Mouse (Mus musculus): Measurements from ENCODE around the gene Oas1c.
"Not testable (repeated sequence)": the region's sequence is repeated elsewhere in the genome, so short reads cannot be mapped to it uniquely, and the experiment has no call there.

The Oas1c gene

DNA sequence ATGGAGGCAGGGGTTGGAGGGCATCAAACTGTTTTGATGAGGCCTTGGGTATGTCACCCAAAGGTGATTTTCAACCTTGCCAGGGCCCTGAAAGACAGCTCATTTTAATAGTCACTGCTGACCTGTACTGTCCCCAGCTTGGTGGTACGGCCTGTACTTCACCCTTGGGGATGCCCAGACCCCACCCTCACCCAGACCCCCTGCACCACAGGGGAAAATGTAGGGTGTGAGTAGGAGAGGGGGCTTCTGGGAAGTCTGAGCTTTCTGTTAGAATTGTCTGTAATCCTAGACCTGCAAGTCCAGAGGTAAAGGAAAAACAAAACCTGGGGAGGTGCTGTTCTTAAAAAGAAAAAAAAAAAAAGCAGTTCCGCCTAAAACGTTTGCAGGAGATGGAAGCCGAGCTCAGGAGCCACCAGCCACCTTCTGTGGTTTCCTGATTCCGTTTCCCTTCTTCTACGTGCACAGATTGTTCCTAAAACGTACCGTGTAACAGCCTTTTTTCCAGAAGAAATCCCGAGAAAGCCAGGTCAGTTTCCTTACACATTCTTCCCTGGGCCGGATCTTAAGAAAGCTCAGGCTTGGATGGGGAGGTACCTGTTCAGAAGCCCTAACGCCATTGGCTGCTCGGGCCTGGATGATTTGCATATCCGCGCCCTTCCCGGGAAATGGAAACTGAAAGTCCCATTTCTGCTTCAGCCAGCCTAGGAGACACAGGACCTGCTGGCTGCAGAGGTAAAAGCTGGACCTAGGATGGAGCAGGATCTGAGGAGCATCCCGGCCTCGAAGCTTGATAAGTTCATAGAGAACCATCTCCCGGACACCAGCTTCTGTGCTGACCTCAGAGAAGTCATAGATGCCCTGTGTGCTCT is at the start of gene Oas1c:
Oas1c (minus strand) TSS at position 564 of the 869 bp plus-strand sequence.
- DNase-seq (ENCODE audit: extremely low read depth, low read depth, low spot score), result peak; percentile 43

DNA sequence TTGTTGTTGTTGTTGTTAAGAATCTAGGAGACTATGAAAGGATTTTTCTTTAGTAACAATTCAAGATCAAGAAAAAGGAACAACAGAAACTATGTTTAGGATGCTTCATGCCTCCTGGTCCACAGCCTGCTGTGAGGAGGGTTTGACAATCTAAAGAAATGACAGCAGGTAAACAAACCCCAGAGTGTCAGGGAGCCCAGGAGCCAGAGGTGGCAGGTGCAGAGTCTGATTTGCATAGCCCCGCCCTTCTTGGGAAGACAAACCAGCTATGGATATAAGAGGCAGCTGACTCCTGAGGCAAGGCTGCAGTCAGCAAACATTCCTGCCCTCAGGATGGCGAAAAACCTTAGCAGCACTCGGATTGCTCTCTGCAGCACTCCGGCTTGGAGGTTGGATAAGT is 48.8 kb upstream of the Oas1c start, which contains the start of gene Oas1h:
Oas1h (plus strand) TSS at position 301 of the 400 bp plus-strand sequence.
- no peak for DNase-seq (ENCODE audit: extremely low read depth, low read depth, low spot score)

DNA sequence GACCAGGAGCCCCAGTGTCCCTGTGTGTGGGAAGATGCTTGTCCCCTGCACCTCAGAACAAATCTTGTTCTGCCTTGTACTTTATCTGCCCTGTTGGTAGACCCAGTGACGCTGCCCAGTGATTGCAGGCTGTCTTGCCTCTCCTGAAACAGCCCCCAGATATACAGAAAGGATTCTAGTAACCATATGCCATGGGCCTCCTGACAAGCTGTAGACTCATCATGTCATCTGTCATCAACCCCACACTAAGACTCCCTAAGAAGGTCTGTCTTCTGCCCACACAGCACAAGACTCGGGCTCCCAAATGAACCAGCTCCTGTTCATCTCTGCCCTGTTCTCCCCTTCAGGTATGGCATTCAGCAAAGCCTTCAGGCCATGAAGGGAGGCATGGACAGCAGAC is 46.9 kb upstream of the Oas1c start:
- no peak for DNase-seq (ENCODE audit: extremely low read depth, low read depth, low spot score)

DNA sequence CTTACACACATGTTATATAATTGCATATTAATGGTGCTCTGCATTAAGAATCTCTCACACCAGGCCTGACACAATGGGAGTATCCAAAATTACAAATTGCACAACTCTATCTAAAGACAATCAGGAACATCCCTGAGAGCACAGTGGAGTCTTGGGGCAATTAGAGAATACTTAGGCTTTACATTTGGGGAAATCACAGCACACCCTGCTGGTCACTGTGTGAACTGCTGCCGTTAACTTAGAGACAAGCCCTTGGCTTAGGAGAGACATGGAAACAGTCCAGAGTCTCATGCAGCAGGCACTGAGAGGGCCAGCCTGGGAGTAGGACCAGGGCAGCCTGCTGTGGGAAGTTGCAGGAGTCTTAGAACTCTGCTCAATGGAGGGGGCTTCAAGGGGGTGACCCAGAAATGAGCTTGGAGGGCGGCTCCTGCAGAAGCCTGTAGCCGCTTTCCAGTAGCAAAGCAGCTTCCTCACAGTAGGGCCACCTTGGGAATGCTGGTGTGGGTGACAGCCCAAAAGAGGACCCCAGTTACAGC is 37.4 kb upstream of the Oas1c start:
- peak; percentile 63 for DNase-seq (ENCODE audit: extremely low read depth, low read depth, low spot score)

DNA sequence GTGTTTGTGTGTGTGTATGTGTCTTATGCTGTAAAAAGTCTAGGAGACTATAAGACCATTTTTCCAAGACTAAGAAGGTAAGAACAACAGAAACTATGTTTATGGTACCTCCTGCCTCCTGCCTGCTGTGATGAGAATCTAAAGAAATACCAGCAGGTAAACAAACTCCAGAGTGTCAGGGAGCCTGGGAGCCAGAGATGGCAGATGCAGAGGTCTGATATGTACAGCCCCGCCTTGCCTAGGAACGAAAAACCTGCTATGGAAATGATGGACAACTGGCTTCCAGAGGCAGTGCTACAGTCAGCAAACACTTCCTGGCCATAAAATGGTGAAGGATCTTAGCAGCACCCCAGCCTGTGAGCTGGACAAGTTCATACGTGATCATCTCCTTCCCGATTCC is 34.8 kb upstream of the Oas1c start, which contains the start of gene Oas1f:
Oas1f (plus strand) TSS at position 301 of the 400 bp plus-strand sequence.
- no peak for DNase-seq (ENCODE audit: extremely low read depth, low read depth, low spot score)

DNA sequence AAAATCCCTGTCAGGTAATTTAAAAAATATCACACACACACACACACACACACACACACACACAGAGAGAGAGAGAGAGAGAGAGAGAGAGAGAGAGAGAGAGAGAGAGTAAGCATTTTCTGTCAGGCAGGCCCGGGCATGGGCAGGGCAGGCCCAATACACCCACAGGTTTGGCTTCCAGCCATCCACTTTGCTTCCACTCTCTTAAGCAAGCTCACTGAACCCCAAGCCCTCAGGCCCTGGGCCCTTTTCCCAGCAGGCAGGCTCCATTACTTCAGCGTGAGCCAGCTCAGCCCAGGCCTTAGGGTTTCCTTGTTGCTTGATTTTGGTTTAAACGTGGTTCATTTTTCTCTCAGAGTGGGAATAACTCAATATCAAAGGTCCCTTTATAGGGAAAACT is 32.4 kb upstream of the Oas1c start:
- DNase-seq (ENCODE audit: extremely low read depth, low read depth, low spot score), result peak; percentile 97

DNA sequence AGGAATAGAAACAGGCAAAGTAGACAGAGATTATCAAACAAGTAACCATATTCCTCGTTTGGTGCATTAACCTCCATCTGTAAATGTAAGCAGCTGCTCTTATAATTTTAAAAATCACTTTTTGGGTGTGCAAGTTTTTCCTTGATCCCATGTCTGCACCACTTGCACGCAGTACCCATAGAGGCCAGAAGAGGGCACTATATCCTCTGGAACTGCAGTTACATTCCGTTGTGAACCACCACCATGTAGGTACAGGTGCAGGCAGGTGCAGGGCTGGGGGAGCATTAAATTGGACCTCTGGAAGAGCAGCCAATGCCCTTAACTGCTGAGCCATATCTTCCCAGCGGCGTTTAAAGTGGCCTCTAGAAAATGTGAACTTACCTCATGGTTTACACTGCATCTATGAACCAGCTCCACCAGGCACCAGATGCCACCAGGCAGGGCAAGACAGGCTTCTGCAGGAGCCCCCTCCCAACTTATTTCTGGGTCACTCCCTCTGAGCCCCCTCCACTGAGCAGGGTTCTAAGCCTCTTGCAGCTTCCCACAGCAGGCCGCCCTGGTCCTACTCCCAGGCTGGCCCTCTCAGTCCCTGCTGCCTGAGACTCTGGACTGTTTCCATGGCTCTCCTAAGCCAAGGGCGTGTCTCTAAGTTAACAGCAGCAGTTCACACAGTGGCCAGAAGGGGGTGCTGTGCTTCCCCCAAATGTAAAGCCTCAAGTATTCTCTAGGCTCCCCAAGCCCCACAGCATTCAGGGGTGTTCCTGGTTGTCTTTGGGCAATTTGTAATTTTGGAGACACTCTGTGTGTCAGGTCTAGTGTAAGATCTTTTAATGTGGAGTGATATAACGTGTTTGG is 24.6 kb upstream of the Oas1c start:
- DNase-seq (ENCODE audit: extremely low read depth, low read depth, low spot score), result no peak

DNA sequence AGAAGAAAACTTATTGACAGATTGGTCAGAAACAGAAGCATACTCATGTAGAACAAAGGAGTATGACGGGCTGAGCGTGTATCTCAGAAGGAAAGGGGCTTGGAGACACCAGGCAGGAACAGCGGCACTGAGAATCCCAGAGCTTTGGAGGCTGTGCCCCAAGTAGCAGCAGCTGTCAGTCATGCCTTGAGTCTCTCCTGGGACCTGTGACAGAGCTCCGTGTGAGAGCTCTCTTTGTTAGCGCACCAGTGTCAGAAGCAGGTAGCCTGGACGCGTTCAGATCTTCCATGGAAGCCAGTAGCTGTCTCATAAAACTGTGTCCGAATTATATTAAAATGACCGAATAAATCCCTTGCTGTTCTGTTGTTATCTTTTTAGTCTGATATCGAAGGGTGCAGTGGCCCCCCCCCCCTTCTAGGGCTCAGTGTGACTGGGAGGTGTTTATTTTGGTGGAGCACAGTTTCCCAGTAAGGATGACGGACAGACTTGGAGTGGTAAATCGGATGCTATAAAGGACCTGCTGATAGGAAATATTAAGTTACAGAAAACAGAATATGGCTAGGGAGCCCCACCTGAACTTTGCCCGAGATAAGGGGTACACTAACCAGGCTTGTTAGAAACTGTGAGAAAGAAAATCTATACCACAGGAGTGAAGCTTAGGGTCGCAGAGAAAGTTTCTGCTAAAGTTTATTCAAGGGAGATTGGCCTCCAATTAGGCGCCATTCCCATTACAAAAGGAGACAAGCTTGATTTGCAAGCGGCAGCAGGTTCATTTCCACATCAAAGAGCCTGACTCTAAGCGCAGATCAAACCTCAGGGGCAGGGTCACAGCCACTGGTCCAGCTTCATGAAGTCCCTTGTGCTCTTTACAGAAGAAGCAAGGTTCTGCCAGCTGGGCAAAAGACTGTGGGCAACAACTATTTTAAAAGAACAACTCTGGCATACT is 21.3 kb upstream of the Oas1c start:
- no peak for DNase-seq (ENCODE audit: extremely low read depth, low read depth, low spot score)

DNA sequence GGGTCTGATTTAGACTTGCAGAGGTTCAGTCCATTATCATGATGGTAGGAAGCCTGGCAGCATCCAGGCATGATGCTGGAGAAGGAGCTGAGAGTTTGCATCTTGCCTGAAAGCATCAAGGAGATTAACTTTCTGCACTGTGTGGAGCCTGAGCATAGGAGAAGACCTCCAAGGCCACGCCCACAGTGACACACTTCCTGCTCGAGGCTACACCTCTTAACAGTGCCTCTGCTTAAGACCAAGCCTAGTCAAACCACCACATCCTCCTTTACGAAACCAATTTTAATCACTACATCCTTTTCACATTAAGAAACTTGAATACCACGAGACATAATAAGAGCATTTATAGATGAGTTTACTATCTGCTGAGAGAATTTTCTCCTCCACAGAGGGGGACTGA is 18.7 kb upstream of the Oas1c start:
- no peak for DNase-seq (ENCODE audit: extremely low read depth, low read depth, low spot score)

DNA sequence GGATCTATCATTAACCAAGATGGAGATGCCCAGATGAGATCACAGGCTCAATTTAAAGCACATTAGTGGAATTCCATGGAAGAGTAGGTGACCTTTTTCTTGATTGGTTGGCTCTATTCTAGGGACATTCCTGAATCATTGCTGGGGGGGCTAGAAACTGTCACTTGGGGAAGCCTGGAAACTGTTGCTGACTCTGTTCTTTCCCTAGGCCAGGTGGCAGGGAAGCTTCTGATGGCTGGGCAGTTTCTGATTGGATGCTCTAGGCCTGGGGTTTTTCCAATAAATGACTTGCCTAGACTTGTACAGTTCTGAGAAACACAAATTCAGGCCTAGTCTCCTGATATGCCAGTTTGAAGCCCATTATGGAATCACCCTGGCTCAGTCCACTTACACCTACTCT is 6.7 kb upstream of the Oas1c start:
- DNase-seq (ENCODE audit: extremely low read depth, low read depth, low spot score), result no peak

DNA sequence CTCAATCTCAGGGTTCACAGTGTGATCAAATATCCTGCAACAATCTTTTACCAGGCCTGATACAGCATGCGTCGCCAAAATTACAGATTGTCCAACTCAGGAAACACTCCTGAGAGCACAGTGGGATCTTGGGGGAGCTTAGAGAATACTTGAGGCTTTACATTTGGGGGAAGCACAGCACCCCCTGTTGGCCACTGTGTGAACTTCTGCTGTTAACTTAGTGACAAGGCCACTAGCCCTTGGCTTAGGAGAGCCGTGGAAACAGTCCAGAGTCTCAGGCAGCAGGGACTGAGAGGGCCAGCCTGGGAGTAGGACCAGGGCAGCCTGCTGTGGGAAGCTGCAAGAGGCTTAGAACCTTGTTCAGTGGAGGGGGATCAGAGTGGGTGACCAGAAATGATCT is 3.6 kb upstream of the Oas1c start:
- DNase-seq (ENCODE audit: extremely low read depth, low read depth, low spot score), result no peak

DNA sequence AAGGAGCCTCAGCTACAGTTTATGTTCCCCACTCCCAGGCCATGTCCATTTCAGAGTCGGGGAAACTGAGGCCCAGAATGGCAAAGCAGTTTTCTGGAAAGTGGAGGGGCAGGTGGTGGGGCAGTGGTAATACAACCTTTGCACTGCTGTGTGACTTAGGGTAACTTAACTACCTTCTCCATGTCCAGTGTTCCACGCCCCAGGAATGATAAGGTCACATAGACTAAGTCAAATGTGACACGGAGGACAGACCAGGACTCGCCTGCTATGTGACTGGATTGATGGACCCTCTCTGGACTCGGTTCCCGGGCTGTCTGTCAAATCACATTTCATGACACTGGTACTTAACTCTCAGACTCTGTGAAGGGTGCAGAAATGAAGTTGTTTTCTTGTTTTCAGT is 709 bp upstream of the Oas1c start:
- no peak for DNase-seq (ENCODE audit: extremely low read depth, low read depth, low spot score)

DNA sequence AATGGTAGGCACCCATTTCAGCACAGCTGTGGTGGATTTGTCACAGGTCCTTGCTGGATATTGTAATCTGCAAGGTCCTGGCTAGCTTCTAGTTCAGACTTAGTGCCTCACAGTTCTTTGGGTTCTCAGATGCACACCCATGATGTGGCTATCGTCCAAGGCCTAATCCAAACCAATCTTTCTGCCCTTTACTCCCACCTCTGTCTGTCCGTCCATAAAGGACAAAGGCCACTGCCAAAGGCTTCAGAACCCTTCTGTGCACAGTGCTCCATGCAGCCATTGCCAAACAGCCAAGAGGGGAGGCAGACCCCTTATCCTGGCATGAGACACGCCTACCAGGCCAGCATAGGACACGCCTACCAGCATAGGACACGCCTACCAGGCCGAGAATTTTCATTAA is 3.1 kb downstream of the Oas1c start:
- no peak for DNase-seq (ENCODE audit: extremely low read depth, low read depth, low spot score)

DNA sequence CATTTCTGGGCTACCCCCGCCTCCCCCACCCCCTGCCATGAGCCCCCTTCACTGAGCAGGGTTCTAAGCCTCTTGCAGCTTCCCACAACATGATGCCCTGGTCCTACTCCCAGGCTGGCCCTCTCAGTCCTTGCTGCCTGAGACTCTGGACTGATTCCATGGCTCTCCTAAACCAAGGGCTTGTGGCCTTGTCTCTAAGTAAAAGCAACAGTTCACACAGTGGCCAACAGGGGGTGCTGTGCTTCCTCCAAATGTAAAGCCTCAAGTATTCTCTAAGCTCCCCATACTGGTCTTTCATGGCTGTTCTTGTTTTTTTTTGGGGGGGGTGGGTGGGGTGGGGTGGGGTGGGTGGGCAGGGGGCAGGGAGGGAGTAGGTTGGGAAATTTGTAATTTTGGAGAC is 5.9 kb downstream of the Oas1c start:
- no peak for DNase-seq (ENCODE audit: extremely low read depth, low read depth, low spot score)

DNA sequence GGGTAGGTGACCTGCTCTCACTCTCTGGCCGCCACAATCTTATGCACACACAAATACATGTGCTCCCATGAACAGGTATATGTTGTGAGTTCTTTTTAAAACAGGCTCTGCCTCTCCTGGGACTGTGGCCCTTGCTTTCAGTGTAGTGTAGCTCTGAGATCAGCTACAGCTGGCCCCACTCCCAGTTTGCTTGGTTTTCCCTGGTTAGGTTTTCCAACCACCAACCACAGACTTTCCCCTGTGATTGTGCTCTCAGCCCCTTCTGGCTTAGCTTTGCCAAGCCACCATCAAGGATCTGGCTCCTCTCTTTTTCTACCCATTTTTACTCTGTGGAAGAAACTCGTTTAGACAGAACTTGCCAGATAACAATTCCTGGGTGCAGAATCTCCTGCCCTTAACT is 8.7 kb downstream of the Oas1c start:
- DNase-seq (ENCODE audit: extremely low read depth, low read depth, low spot score), result no peak

DNA sequence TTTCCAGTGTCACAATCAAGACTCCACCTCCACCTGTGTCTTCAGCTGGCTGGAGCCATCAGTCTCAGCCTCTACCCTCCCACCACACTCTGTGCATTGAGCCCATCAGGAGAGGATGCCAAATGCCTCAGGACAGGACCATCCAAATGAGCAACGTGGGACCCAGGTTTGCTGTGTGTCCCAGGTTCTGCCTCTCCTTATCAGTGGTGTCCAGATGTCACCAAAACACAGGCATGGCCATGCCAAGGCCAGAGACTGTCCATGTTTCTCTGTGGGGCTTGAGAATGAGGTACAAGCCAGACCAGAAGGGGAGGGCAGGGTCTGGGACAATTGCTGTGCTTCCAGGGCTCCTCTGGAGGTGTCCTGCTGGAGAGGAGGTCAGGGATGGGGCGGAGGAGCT is 13.4 kb downstream of the Oas1c start:
- not testable (repeated sequence) for DNase-seq (ENCODE audit: extremely low read depth, low read depth, low spot score)

DNA sequence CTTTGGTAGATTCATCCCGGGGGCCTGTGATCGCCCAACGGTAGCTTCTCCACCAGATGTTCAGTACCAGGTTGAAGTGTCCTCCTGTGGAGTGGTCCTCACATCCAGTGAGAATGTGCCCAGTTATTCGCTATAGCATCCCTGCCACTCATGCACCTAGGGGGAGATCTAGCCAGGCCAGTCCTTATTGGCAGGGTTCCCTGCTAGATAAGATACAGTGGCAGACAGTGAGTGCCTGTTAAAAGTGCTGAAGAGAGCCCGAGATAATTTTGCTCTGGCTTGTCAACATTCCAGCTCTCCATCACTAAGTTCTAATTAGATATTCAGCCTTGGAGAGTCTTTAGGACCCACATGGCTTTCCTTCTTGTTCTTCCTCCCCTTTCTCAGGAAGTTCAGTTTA is 14.2 kb downstream of the Oas1c start:
- DNase-seq (ENCODE audit: extremely low read depth, low read depth, low spot score), result not testable (repeated sequence)

DNA sequence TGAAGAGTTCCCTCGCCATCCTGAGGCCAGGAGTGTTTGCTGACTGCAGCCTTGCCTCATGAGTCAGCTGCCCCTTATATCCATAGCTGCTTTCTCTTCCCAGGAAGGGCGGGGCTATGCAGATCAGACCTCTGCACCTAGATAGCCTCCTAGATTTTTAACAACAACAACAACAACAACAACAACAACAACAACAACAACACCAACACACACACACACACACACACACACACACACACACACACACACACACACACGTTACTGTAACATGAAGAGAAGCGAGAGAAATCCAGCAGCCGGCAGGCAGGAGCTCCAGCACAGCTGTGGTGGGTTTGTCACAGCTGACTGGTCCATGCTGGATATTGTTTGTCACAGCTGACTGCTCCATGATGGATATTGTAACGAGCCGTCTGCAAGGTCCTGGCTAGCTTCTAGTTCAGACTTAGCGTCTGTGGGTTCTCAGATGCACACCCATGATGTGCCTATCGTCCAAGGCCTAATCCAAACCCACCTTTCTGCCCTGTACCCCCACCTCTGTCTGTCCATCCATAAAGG is 16.8 kb downstream of the Oas1c start, which contains the start of gene Oas1e:
Oas1e (minus strand) TSS at position 51 of the 555 bp plus-strand sequence.
- DNase-seq (ENCODE audit: extremely low read depth, low read depth, low spot score), result not testable (repeated sequence)

DNA sequence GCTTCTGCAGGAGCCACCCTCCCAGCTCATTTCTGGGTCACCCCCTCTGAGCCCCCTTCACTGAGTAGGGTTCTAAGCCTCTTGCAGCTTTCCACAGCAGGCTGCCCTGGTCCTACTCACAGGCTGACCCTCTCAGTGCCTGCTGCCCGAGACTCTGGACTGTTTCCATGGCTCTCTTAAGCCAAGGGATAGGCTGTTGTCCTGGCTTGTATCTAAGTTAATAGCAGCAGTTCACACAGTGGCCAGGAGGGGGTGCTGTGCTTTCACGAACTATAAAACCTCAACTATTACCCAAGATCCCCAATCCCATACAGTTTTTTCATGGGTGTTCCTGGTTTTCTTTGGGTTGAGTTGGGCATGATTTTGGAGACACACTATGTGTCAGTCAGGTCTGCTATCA is 19.3 kb downstream of the Oas1c start:
- no peak for DNase-seq (ENCODE audit: extremely low read depth, low read depth, low spot score)

DNA sequence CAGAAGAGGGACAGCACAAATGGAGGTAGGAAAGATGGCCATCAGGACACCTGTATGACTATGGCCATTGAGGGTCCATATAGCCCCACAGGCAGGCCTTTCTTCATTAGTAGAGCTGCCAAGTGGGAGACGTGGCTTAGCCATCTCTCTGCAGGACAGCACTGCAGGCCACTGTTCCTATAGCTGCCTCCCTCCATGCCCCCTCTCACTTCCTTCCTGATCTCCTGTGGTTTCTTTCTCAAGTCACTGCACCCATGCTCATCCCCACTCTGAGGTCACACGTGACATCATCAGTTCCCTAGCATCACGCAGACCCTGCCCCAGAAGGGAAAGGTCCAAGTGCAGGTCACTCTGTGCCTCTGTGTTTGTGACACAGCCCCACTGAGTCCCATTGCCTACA is 25.3 kb downstream of the Oas1c start:
- DNase-seq (ENCODE audit: extremely low read depth, low read depth, low spot score), result no peak

All from fat pad, adult 2 months (tissue).